Mouse (Mus musculus) erythroblast, embryonic 14.5 days (primary cell): ENCODE results near the gene Enpp1. TPM values are rescaled to one million over a fixed set of nuclear protein-coding genes. Genes with fewer than 3 reads are reported as not detected.

ENCODE experiments used
- H3K27me3 ChIP-seq: 2 replicates; pipeline ENCODE4 v1.6.1; 2012; ENCODE audit warnings: inconsistent platforms; ENCODE audit not compliant: control insufficient read depth
- H3K36me3 ChIP-seq: 2 replicates; pipeline ENCODE4 v1.6.1; 2012; ENCODE audit warnings: mild to moderate bottlenecking, inconsistent platforms; ENCODE audit not compliant: control insufficient read depth
- H3K4me1 ChIP-seq: 2 replicates; pipeline ENCODE4 v1.6.1; 2012; ENCODE audit warnings: inconsistent platforms; ENCODE audit not compliant: control insufficient read depth
- H3K4me3 ChIP-seq: replicated peaks from 2 replicates; pipeline ENCODE3; 2012; ENCODE audit warnings: moderate library complexity, mild to moderate bottlenecking, inconsistent platforms
- H3K9me3 ChIP-seq: 2 replicates; pipeline ENCODE4 v1.6.1; 2012; ENCODE audit warnings: low read length, inconsistent platforms, mixed read lengths; ENCODE audit not compliant: control insufficient read depth
- GATA1 ChIP-seq: IDR thresholded peaks from 2 replicates; pipeline ENCODE4 v1.6.1; 2012; ENCODE audit warnings: low read length, inconsistent platforms, mixed read lengths
- TAL1 ChIP-seq: IDR thresholded peaks from 3 replicates; pipeline ENCODE4 v1.6.1; 2012; ENCODE audit warnings: low read length, inconsistent platforms, mixed read lengths
- polyA plus RNA-seq: library from polyadenylated mRNA; stranded (reverse); fragments of >175 nt; gene quantifications from 2 replicates; pipeline ENCODE4 v1.2.3, GENCODE M21; 2012

Enpp1 gene
- polyA plus RNA-seq, 1 experiment: not detected

GRCm38 (mm10) chr10:24588824-24589223, 123.1 kb downstream of the Enpp1 start:
- H3K36me3 ChIP-seq: no peaks in the 10 kb centered on the region
- no peak overlapping the region for H3K4me3 ChIP-seq
- H3K4me1 ChIP-seq: no peaks in the 10 kb centered on the region
- TF ChIP-seq GATA1: no peak
- TF ChIP-seq TAL1: no peak
- peaks cover 6% of the 10 kb centered on the region; the same call in 1 of the 2 replicates for H3K27me3 ChIP-seq
- no peaks in the 10 kb centered on the region for H3K9me3 ChIP-seq

Other genes with a start within 250 kb of the Enpp1 start
- not detected in 2 replicates for gene Ccn2, start 116.7 kb downstream of the Enpp1 start, polyA plus RNA-seq
- gene Enpp3, start 130.7 kb upstream of the Enpp1 start, polyA plus RNA-seq: 0.02 TPM in 1 of 2 replicates, not detected in the other
- 0.30 and 0.53 TPM in 2 replicates for gene Med23, start 157.8 kb upstream of the Enpp1 start, polyA plus RNA-seq
- 0.06 TPM in 1 of 2 replicates, not detected in the other for gene Arg1, start 215.3 kb upstream of the Enpp1 start, polyA plus RNA-seq